ENCODE assay signal across 21 mouse cellular contexts in genomic region chr13:81757058-81757660, GRCm38 (mm10). TPM values are rescaled to one million over a fixed set of nuclear protein-coding genes. Genes with fewer than 3 reads are reported as not detected.
A peak's percentile ranks its signal among the peaks of the same experiment; 100 is the strongest.
DNase-seq lines count a peak whose midpoint lies in the region; TF ChIP-seq lines count a peak whose summit lies in the region.
"Had no signal": no experiment of that assay in that cellular context is flagged by ENCODE, and none has a peak within 500 bp of the region (broad histone marks: within the 10 kb centered on the region; RNA-seq: fewer than 3 reads in every experiment).

No protein-coding gene starts in this region.

- WGBS in kidney, adult 2 months: 80% methylated on average over 5 of the region's 5 CpGs

- no peak overlapping the region for H3K4me3 ChIP-seq in kidney, adult 2 months (ENCODE audit: insufficient read depth, low read depth, low read length)
- H3K4me3 ChIP-seq: forebrain, embryonic 13.5 days; heart, embryonic 15.5 days; limb, embryonic 13.5 days; liver, embryonic 12.5 days; midbrain, embryonic 12.5 days had no signal

- no peaks in the 10 kb centered on the region; the same call in 1 of the 2 replicates for H3K4me1 ChIP-seq in kidney, adult 2 months (ENCODE audit: control insufficient read depth, insufficient read depth, low read length)
- H3K4me1 ChIP-seq: forebrain, embryonic 13.5 days; heart, embryonic 15.5 days; limb, embryonic 13.5 days; midbrain, embryonic 12.5 days had no signal

- no peak overlapping the region for H3K27ac ChIP-seq in kidney, adult 2 months (ENCODE audit: insufficient read depth, low read depth, low read length)
- H3K27ac ChIP-seq: forebrain, embryonic 13.5 days; heart, embryonic 15.5 days; limb, embryonic 13.5 days; liver, embryonic 12.5 days; midbrain, embryonic 12.5 days; stomach, postnatal 0 days had no signal

- no peak for TF ChIP-seq POLR2A in kidney, adult 2 months (IDR thresholded peaks at IDR 0.05; ENCODE audit: low read depth, low read length)

- TF ChIP-seq CTCF in kidney, adult 2 months (conservative IDR thresholded peaks at IDR 0.05; ENCODE audit: insufficient read depth, insufficient read length, low read depth, low read length): no peak

- no peaks in the 10 kb centered on the region; the same call in 1 of the 2 replicates for H3K27me3 ChIP-seq in kidney, adult 2 months (replicated peaks; ENCODE audit: control insufficient read depth, insufficient read depth, low read length)
- H3K27me3 ChIP-seq: CH12.LX; forebrain, embryonic 13.5 days; heart, embryonic 15.5 days; limb, embryonic 13.5 days; liver, embryonic 12.5 days; midbrain, embryonic 12.5 days; Patski had no signal

- intact Hi-C loops in heart, postnatal 14 days (cut with DNase I): no loop called here

- peak; percentile 89 for DNase-seq in heart, adult 11 months
- no peak for DNase-seq in heart, postnatal 14 days
- DNase-seq in kidney, adult 2 months: peak; percentile 12
- no peak for DNase-seq in kidney, adult 11 months
- peak; percentile 73 for DNase-seq in testis, postnatal 14 days (ENCODE audit: low spot score)
- DNase-seq in testis, postnatal 10 days (ENCODE audit: low spot score): no peak
- DNase-seq in layer of hippocampus, postnatal 10 days (ENCODE audit: low spot score in 2 of 2): no peak
- DNase-seq: cerebellum, adult 8-10 months; gastrocnemius, postnatal 36 days; kidney, postnatal 4 days; lung, embryonic 14.5 days; right cerebral cortex, postnatal 14 days had no signal

- no peaks in the 10 kb centered on the region for H3K36me3 ChIP-seq in kidney, adult 2 months (ENCODE audit: control insufficient read depth, insufficient read depth, low read length)
- H3K36me3 ChIP-seq: G1E; heart, embryonic 15.5 days; limb, embryonic 13.5 days; liver, embryonic 12.5 days; midbrain, embryonic 12.5 days had no signal

RNA-seq across cellular contexts. Expression of gene Cetn3, which starts 25.7 kb away (rescaled TPM):
- 10 to 100 TPM; 71.1 to 76.1 TPM for total RNA-seq in heart, postnatal 14 days (2021)
- polyA plus RNA-seq in kidney, adult 2 months (2012; rRNA removed): 3.5 and 8.1 TPM in 2 replicates
- total RNA-seq in layer of hippocampus, postnatal 10 days (2021): 100 to 1,000 TPM; 153 to 156 TPM

RNA-seq across cellular contexts. Expression of gene Mblac2, which starts 46.0 kb away (rescaled TPM):
- 1 to 10 TPM; 2.7 to 2.8 TPM for total RNA-seq in heart, postnatal 14 days (2021)
- 3.3 and 5.3 TPM in 2 replicates for polyA plus RNA-seq in kidney, adult 2 months (2012; rRNA removed)
- 10 to 100 TPM; 34.3 to 36.5 TPM for total RNA-seq in layer of hippocampus, postnatal 10 days (2021)

RNA-seq across cellular contexts. Expression of gene Polr3g, which starts 46.3 kb away (rescaled TPM):
- 1 to 10 TPM; 1.9 to 2.0 TPM for total RNA-seq in heart, postnatal 14 days (2021)
- polyA plus RNA-seq in kidney, adult 2 months (2012; rRNA removed): 2.7 and 3.1 TPM in 2 replicates
- 1 to 10 TPM; 3.0 to 3.8 TPM for total RNA-seq in layer of hippocampus, postnatal 10 days (2021)

Comparison
In these comparisons a context has a peak if more than half of its experiments do, and no peak if none do; other contexts are left out.
1. DNase-seq: peak in heart, adult 11 months (single experiment), kidney, adult 2 months (single experiment) and testis, postnatal 14 days (single experiment); none in heart, postnatal 14 days (0 of 2), kidney, adult 11 months (single experiment), testis, postnatal 10 days (single experiment) and layer of hippocampus, postnatal 10 days (0 of 2).
2. RNA of gene Mblac2, which starts 46.0 kb away (total RNA-seq): 34.3 to 36.5 TPM in layer of hippocampus, postnatal 10 days; 2.7 to 2.8 TPM in heart, postnatal 14 days; every median in the first group is over 4 times any median in the second.